Mouse (Mus musculus) small intestine, adult 2 months (tissue): Measurements from ENCODE around the gene Mitf. TPM values are rescaled to one million over a fixed set of nuclear protein-coding genes. Genes with fewer than 3 reads are reported as not detected.

Experiments used
- H3K27ac ChIP-seq: fragments of 200-500 bp; 2 replicates; pipeline ENCODE4 v1.5.1; 2012; ENCODE audit warnings: low read depth, low read length, control low read depth, inconsistent platforms; ENCODE audit not compliant: insufficient read depth
- H3K27me3 ChIP-seq: fragments of 200-500 bp; 2 replicates; pipeline ENCODE4 v1.6.1; 2012; ENCODE audit warnings: mild to moderate bottlenecking, moderate library complexity, low read length, inconsistent platforms; ENCODE audit not compliant: control insufficient read depth, insufficient read depth
- H3K36me3 ChIP-seq: fragments of 200-500 bp; 2 replicates; pipeline ENCODE4 v1.6.1; 2012; ENCODE audit warnings: mild to moderate bottlenecking, low read length, control low read depth, inconsistent platforms; ENCODE audit not compliant: control insufficient read depth, insufficient read depth
- H3K4me1 ChIP-seq: fragments of 200-500 bp; 2 replicates; pipeline ENCODE4 v1.6.1; 2012; ENCODE audit warnings: low read length, inconsistent platforms, mixed read lengths; ENCODE audit not compliant: control insufficient read depth, insufficient read depth, insufficient read length
- H3K4me3 ChIP-seq: fragments of 200-500 bp; 2 replicates; pipeline ENCODE4 v1.5.1; 2012; ENCODE audit warnings: low read depth, mild to moderate bottlenecking, control low read depth, inconsistent platforms, low read length, moderate library complexity
- CTCF ChIP-seq: fragments of 200-500 bp; IDR thresholded peaks from 2 replicates; pipeline ENCODE4 v1.5.1; 2012; ENCODE audit warnings: low read depth, mild to moderate bottlenecking, control low read depth, inconsistent platforms, low read length, moderate library complexity, mixed read lengths; ENCODE audit not compliant: insufficient replicate concordance, insufficient read length; ENCODE audit errors: extremely low read depth
- POLR2A ChIP-seq: fragments of 200-500 bp; IDR thresholded peaks from 2 replicates; pipeline ENCODE4 v1.6.1; 2012; ENCODE audit warnings: low read depth, mild to moderate bottlenecking, control low read depth, inconsistent platforms, low read length, moderate library complexity
- WGBS: fragments of 180-500 bp; shearing (Covaris S2); methylation state at CpG from one replicate; pipeline ENCODE4 v1.1.7; 2018; 5-methylcytosine and 5-hydroxymethylcytosine counted together
- polyA plus RNA-seq: library from polyadenylated mRNA; depleted of rRNA; stranded (reverse); fragments of >200 nt; gene quantifications from 2 replicates; pipeline ENCODE4 v1.2.3, GENCODE M21; 2012

Gene Mitf
- polyA plus RNA-seq, 1 experiment, result 0.63 TPM

DNA sequence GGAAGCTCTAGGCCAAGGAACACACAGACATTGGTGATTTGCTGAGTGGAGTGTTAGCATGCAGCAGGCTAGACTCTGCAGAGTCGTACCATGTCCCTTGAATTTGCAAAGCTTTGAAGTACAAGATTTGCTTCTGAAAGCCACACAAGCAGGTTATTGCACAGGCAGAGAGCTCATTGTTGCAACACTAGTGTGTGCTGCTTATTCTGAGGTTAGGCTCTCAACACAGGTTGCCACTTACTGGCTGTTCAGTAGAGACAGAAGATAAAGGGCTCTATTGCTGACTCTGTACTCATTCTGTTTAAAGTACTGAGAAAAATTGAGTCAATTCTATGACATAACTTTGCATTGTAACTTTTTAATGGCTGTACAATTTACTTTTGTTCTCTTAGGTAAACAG lies 61.2 kb downstream of the Mitf start:
- Histone ChIP-seq H3K4me3 (no peak overlapping the region), H3K4me1 (no peaks in the 10 kb centered on the region), H3K36me3 (no peaks in the 10 kb centered on the region), H3K27ac (no peak overlapping the region), H3K27me3 (no peaks in the 10 kb centered on the region)
- TF ChIP-seq CTCF (no peak), POLR2A (no peak)
- WGBS, result 79% methylated on average over 1 of the region's 1 CpGs

DNA sequence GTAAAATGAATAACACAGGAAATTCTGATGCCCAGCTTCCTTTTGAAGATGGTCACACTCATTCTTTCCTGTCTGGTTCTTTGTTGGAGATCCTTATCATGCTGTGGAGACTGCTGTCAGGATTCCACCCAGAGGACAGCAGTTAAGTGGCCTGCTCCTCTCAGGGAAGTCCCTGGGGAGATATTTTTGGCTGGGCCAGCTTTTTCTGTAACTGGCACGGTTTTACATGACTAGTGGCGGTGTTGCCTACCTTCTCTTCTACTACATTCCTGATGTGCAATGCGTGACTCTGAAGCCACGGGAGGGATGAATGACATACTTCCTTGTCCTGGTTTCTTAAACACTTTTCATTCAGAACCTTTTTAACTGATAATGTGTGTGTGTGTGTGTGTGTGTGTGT lies 63.1 kb downstream of the Mitf start:
- 83% methylated on average over 4 of the region's 4 CpGs for WGBS
- H3K36me3 ChIP-seq, result no peaks in the 10 kb centered on the region
- no peak for TF ChIP-seq POLR2A
- TF ChIP-seq CTCF, result no peak
- H3K27ac ChIP-seq, result no peak overlapping the region
- H3K27me3 ChIP-seq, result no peaks in the 10 kb centered on the region
- no peaks in the 10 kb centered on the region for H3K4me1 ChIP-seq
- no peak overlapping the region for H3K4me3 ChIP-seq

DNA sequence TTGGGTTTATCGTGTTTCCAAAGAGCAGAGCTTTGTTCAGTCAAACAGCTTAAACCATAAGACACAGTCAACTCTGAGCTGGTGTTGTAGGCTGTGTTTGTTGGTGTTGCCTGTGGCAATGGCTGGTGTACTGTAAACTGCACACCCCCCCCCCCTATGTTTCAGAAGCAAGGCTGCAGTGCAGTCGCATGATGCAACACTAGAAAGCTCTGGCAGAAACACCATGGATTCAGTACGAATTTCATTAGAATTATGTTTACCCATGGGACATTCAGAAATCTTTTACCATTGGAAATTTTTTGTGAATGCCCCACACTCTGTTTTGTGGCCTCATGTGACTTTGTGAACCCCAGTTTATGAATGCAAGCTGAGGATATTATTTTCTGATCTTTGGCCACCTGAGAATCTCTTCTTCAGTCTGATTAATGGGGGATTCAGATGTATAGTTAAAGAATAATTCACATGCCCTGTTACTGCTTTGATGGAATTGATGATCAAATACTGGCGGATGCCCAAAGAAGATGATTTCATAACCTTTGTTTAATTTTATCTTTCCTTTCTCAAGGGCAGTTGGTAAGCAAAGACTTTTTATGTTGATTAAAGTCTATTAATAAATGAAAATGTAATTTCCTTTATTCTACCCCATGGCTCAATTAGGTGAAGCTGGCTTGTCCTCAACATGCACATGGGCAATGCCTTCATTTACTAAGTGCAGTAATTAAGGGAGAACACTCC lies 64.6 kb downstream of the Mitf start:
- 83% methylated on average over 4 of the region's 4 CpGs for WGBS
- no peak for TF ChIP-seq POLR2A
- no peak for TF ChIP-seq CTCF

DNA sequence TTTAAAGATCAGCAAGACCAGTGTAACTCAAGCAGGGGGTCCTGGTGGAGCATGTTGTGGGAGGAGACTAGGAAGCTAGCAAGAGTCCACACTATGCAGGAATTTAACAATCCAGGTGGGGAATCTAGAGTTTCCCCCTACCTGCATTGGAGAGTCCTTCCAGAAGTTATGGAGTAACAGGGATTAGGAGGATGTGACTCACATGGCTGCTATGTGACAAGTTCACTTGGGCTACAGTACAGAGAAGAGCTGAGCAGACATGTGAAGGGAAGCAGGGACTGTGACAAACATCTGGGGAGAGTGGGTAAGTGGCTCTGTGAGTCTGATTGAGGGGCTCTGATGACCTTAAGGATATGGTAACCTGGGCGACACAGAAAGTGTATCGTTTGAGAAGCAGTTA lies 66.2 kb downstream of the Mitf start:
- H3K4me3 ChIP-seq, result no peak overlapping the region
- 56% methylated on average over 2 of the region's 2 CpGs for WGBS
- no peaks in the 10 kb centered on the region for H3K4me1 ChIP-seq
- H3K36me3 ChIP-seq, result no peaks in the 10 kb centered on the region
- H3K27ac ChIP-seq, result no peak overlapping the region
- TF ChIP-seq CTCF (no peak), POLR2A (no peak)
- H3K27me3 ChIP-seq, result no peaks in the 10 kb centered on the region

More for the DNA sequence above, 64.6 kb downstream of the Mitf start:
- Histone ChIP-seq H3K4me3 (no peak overlapping the region), H3K4me1 (no peaks in the 10 kb centered on the region), H3K27ac (no peak overlapping the region), H3K36me3 (no peaks in the 10 kb centered on the region), H3K27me3 (no peaks in the 10 kb centered on the region)

DNA sequence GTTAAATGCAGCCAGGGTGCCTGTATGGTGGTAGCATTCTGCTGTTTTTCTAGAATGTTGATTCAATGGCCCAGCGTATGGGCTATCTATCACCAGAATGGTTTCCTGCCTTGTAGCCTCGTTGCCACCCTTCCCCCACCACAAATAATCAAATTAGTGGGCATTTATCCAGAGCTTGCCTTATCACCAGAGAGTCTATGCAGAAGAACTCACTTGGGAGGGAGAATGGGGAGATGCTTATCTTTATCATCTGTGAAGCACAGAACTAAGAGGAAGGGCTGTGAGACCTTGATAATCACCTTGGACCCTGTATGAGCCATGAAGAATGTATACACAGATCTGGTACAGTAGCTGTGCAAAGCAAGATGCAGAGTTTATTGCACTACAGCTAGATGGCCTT lies 70.1 kb downstream of the Mitf start:
- Histone ChIP-seq H3K27me3 (no peaks in the 10 kb centered on the region), H3K36me3 (no peaks in the 10 kb centered on the region), H3K27ac (no peak overlapping the region), H3K4me1 (no peaks in the 10 kb centered on the region), H3K4me3 (no peak overlapping the region)
- TF ChIP-seq POLR2A (no peak), CTCF (no peak)
- WGBS, result 54% methylated on average over 2 of the region's 2 CpGs

DNA sequence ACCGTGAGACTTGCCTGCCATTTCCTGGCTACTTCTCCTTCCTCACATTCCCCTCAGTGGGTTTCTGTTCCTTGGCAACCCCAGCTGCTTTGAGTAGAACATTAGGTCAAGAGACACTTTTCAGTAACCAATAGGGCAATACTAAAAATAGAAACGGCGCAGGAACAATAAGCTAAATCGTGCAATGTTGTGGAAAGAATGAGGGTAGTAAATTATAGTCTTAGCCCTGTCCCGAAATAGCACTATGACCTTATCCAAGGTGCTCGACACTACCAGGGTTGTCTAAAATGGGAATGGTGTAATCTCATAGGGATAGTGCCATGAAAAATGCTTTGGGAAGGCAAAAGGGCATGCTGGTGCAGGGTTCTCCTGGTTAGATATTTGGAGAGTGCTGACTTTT lies 70.6 kb downstream of the Mitf start:
- WGBS, result 76% methylated on average over 6 of the region's 6 CpGs
- Histone ChIP-seq H3K4me1 (no peaks in the 10 kb centered on the region), H3K4me3 (no peak overlapping the region), H3K27me3 (no peaks in the 10 kb centered on the region), H3K36me3 (no peaks in the 10 kb centered on the region), H3K27ac (no peak overlapping the region)
- no peak for TF ChIP-seq CTCF
- TF ChIP-seq POLR2A, result no peak

DNA sequence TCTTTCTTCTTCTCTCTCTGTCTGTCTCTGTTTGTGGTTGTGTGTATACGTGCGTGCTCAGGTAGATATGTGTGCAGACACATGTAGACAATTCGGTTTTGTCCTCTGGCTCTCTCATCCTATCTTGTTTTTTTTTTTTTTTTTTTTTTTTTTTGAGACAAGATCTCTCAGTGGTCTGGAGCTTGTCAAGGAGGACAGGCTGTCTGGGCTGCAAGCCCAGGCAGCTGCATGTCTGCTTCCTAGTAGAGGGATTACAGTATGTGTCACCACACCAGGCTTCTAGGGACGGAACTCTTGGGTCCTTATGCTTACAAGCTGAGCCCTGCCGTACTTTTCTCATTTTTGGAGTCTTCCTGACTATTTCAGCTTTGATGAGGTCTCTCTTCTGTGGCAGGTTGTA lies 73.5 kb downstream of the Mitf start:
- H3K4me3 ChIP-seq, result no peak overlapping the region

More for the DNA sequence above, 73.5 kb downstream of the Mitf start:
- Histone ChIP-seq H3K27me3 (no peaks in the 10 kb centered on the region), H3K36me3 (no peaks in the 10 kb centered on the region), H3K4me1 (no peaks in the 10 kb centered on the region), H3K27ac (no peak overlapping the region)
- WGBS, result 72% methylated on average over 5 of the region's 5 CpGs
- TF ChIP-seq CTCF, result no peak
- no peak for TF ChIP-seq POLR2A
